In genomic region chr6:42227240-42228101, GRCm38 (mm10) we compare ENCODE assay signal across 9 mouse cellular contexts. TPM values are rescaled to one million over a fixed set of nuclear protein-coding genes. Genes with fewer than 3 reads are reported as not detected.
DNase-seq lines count a peak whose midpoint lies in the region; ATAC-seq lines count a peak whose summit lies in the region.
"Had no signal": no experiment of that assay in that cellular context is flagged by ENCODE, and none has a peak within 500 bp of the region (broad histone marks: within the 10 kb centered on the region; RNA-seq: fewer than 3 reads in every experiment).

No protein-coding gene starts in this region.

- ATAC-seq in forebrain, embryonic 16.5 days: no peak; the same call in 1 of the 2 replicates

- no peaks in the 10 kb centered on the region for H3K4me1 ChIP-seq in forebrain, embryonic 10.5 days
- no peaks in the 10 kb centered on the region; the same call in 1 of the 2 replicates for H3K4me1 ChIP-seq in forebrain, embryonic 16.5 days (replicated peaks; ENCODE audit: control insufficient read depth, insufficient read depth, low read length)
- H3K4me1 ChIP-seq: limb, embryonic 13.5 days had no signal

- H3K9me3 ChIP-seq in forebrain, embryonic 10.5 days: no peaks in the 10 kb centered on the region
- H3K9me3 ChIP-seq in forebrain, embryonic 16.5 days (ENCODE audit: control insufficient read depth, low read length): no peaks in the 10 kb centered on the region
- H3K9me3 ChIP-seq: limb, embryonic 13.5 days had no signal

- no peak overlapping the region for H3K4me2 ChIP-seq in forebrain, embryonic 16.5 days (ENCODE audit: low read length)
- H3K4me2 ChIP-seq: limb, embryonic 13.5 days had no signal

- H3K4me3 ChIP-seq in forebrain, embryonic 10.5 days: no peak overlapping the region
- H3K4me3 ChIP-seq in forebrain, embryonic 16.5 days (replicated peaks; ENCODE audit: low read length): no peak overlapping the region
- H3K4me3 ChIP-seq: limb, embryonic 13.5 days had no signal

- no peaks in the 10 kb centered on the region for H3K36me3 ChIP-seq in forebrain, embryonic 10.5 days (replicated peaks)
- no peaks in the 10 kb centered on the region for H3K36me3 ChIP-seq in forebrain, embryonic 16.5 days (ENCODE audit: control insufficient read depth, insufficient read depth)
- H3K36me3 ChIP-seq: limb, embryonic 13.5 days had no signal

- intact Hi-C loops in gastrocnemius, postnatal 36 days (cut with DNase I): loop anchor here (1.0 to 5.0 kb wide), 5 partner anchors 29 to 355 kb away; no protein-coding TSS in a partner anchor

- H3K9ac ChIP-seq in forebrain, embryonic 16.5 days (replicated peaks; ENCODE audit: low read depth, low read length): no peak overlapping the region
- H3K9ac ChIP-seq: limb, embryonic 13.5 days had no signal

- DNase-seq in forebrain, embryonic 10.5 days (ENCODE audit: extremely low spot score, low spot score): peak; percentile 49
- DNase-seq in T-cell, adult 2 months (ENCODE audit: low spot score): peak; percentile 54
- peak; percentile 80 to 84 for DNase-seq in cerebellum, postnatal 14 days
- peak; percentile 33 to 44 for DNase-seq in gastrocnemius, postnatal 36 days
- DNase-seq in layer of hippocampus, adult 11-12 months (ENCODE audit: low spot score): peak; percentile 73
- peak; percentile 60 for DNase-seq in lung, postnatal 25 days (ENCODE audit: low spot score)
- peak; percentile 36 for DNase-seq in right cerebral cortex, postnatal 25 days

- H3K27me3 ChIP-seq in forebrain, embryonic 10.5 days (ENCODE audit: poor library complexity, severe bottlenecking): no peaks in the 10 kb centered on the region
- no peaks in the 10 kb centered on the region for H3K27me3 ChIP-seq in forebrain, embryonic 16.5 days (replicated peaks; ENCODE audit: control insufficient read depth, insufficient read depth, low read length)
- H3K27me3 ChIP-seq: limb, embryonic 13.5 days had no signal

- WGBS in forebrain, embryonic 10.5 days: 36% methylated on average over 17 of the region's 17 CpGs
- WGBS in forebrain, embryonic 16.5 days: 33% methylated on average over 17 of the region's 17 CpGs

- no peak overlapping the region for H3K27ac ChIP-seq in forebrain, embryonic 10.5 days
- H3K27ac ChIP-seq in forebrain, embryonic 16.5 days (ENCODE audit: low read length): no peak overlapping the region
- H3K27ac ChIP-seq: limb, embryonic 13.5 days had no signal

RNA-seq across cellular contexts. Expression of gene Tas2r144, which starts 12.3 kb away (rescaled TPM):
- polyA plus RNA-seq in forebrain, embryonic 10.5 days (2016; fragmentation: Nextera tagmentation; extraction: Ambion mirVana): not detected in 2 replicates
- polyA plus RNA-seq in forebrain, embryonic 16.5 days (2015; fragmentation: Nextera tagmentation; extraction: Ambion mirVana): not detected in 2 replicates
- not detected for total RNA-seq in gastrocnemius, postnatal 36 days (2021)
- polyA plus RNA-seq: limb, embryonic 13.5 days had no signal

RNA-seq across cellular contexts. Expression of gene Gstk1, which starts 18.3 kb away (rescaled TPM):
- 18.3 and 18.5 TPM in 2 replicates for polyA plus RNA-seq in forebrain, embryonic 10.5 days (2016; fragmentation: Nextera tagmentation; extraction: Ambion mirVana)
- polyA plus RNA-seq in forebrain, embryonic 16.5 days (2015; fragmentation: Nextera tagmentation; extraction: Ambion mirVana): 8.2 and 10.1 TPM in 2 replicates
- total RNA-seq in gastrocnemius, postnatal 36 days (2021): 10 to 100 TPM; 23.8 to 44.0 TPM

RNA-seq across cellular contexts. Expression of gene Tmem139, which starts 34.3 kb away (rescaled TPM):
- polyA plus RNA-seq in forebrain, embryonic 10.5 days (2016; fragmentation: Nextera tagmentation; extraction: Ambion mirVana): 0.36 and 0.41 TPM in 2 replicates
- polyA plus RNA-seq in forebrain, embryonic 16.5 days (2015; fragmentation: Nextera tagmentation; extraction: Ambion mirVana): 0.21 and 0.24 TPM in 2 replicates
- total RNA-seq in gastrocnemius, postnatal 36 days (2021): under 1 TPM in 1 of 2 experiments, not detected in 1; 0.30 TPM

RNA-seq across cellular contexts. Expression of gene Casp2, which starts 37.3 kb away (rescaled TPM):
- 80.3 and 83.9 TPM in 2 replicates for polyA plus RNA-seq in forebrain, embryonic 10.5 days (2016; fragmentation: Nextera tagmentation; extraction: Ambion mirVana)
- 62.1 and 72.2 TPM in 2 replicates for polyA plus RNA-seq in forebrain, embryonic 16.5 days (2015; fragmentation: Nextera tagmentation; extraction: Ambion mirVana)
- 1 to 10 TPM; 5.3 to 5.5 TPM for total RNA-seq in gastrocnemius, postnatal 36 days (2021)

RNA-seq across cellular contexts. Expression of gene Clcn1, which starts 59.0 kb away (rescaled TPM):
- polyA plus RNA-seq in forebrain, embryonic 10.5 days (2016; fragmentation: Nextera tagmentation; extraction: Ambion mirVana): 1.2 and 1.5 TPM in 2 replicates
- 1.6 and 2.0 TPM in 2 replicates for polyA plus RNA-seq in forebrain, embryonic 16.5 days (2015; fragmentation: Nextera tagmentation; extraction: Ambion mirVana)
- 100 to 1,000 TPM; 134 to 146 TPM for total RNA-seq in gastrocnemius, postnatal 36 days (2021)
